Mouse (Mus musculus) hindbrain, embryonic 10.5 days (tissue): ENCODE results near the gene Iqcd. TPM values are rescaled to one million over a fixed set of nuclear protein-coding genes. Genes with fewer than 3 reads are reported as not detected.

Experiments
- DNase-seq: peaks from one replicate; pipeline ENCODE4 v3.0.0-alpha.2; 2017; ENCODE audit warnings: low spot score
- H3K27ac ChIP-seq: fragments of 300-500 bp; sonication (generic); 2 replicates; pipeline ENCODE4 v1.5.1; 2016; ENCODE audit warnings: mild to moderate bottlenecking, moderate library complexity
- H3K27me3 ChIP-seq: fragments of 300-500 bp; sonication (generic); 2 replicates; pipeline ENCODE4 v1.6.1; 2016; ENCODE audit warnings: mild to moderate bottlenecking; ENCODE audit not compliant: poor library complexity, insufficient read depth, severe bottlenecking
- H3K36me3 ChIP-seq: fragments of 300-500 bp; sonication (generic); 2 replicates; pipeline ENCODE4 v1.6.1; 2016; ENCODE audit warnings: mild to moderate bottlenecking, moderate library complexity
- H3K4me1 ChIP-seq: fragments of 300-500 bp; sonication (generic); replicated peaks from 2 replicates; pipeline ENCODE4 v1.6.1; 2016; ENCODE audit warnings: mild to moderate bottlenecking
- H3K4me3 ChIP-seq: fragments of 300-500 bp; sonication (generic); 2 replicates; pipeline ENCODE4 v1.5.1; 2016; ENCODE audit warnings: mild to moderate bottlenecking, moderate library complexity
- H3K9me3 ChIP-seq: fragments of 300-500 bp; sonication (generic); 2 replicates; pipeline ENCODE4 v1.6.1; 2016; ENCODE audit warnings: mild to moderate bottlenecking, moderate library complexity
- WGBS: fragments of 180-500 bp; shearing (Covaris S2); methylation state at CpG from one replicate; pipeline ENCODE4 v1.1.7; 2016; 5-methylcytosine and 5-hydroxymethylcytosine counted together
- polyA plus RNA-seq: library from polyadenylated mRNA; unstranded; fragments of >200 nt; fragmentation: Nextera tagmentation; extraction: Ambion mirVana; gene quantifications from 2 replicates; pipeline ENCODE4 v1.2.1, GENCODE M21; 2016

Iqcd gene
- polyA plus RNA-seq, 1 experiment from 2014 or later = 2.8 TPM

GRCm38 (mm10) chr5:120647814-120648491 lies 59.1 kb downstream of the Iqcd start:
- Histone ChIP-seq H3K4me3 (peak overlapping the region; percentile 42; the same call in 1 of the 2 replicates), H3K9me3 (no peaks in the 10 kb centered on the region), H3K36me3 (no peaks in the 10 kb centered on the region), H3K27ac (no peak overlapping the region), H3K27me3 (peaks cover 63% of the 10 kb centered on the region), H3K4me1 (peaks cover 17% of the 10 kb centered on the region)
- DNase-seq = no peak
- 45% methylated on average over 12 of the region's 12 CpGs for WGBS

GRCm38 (mm10) chr5:120648569-120649373 lies 60.0 kb downstream of the Iqcd start, which contains the start of gene Rasal1:
TSS of gene Rasal1 (plus strand) at chr5:120648812.
- Histone ChIP-seq H3K4me3 (peak within 1 kb of the TSS; percentile 42), H3K9me3 (no peaks in the 10 kb centered on the region), H3K4me1 (peaks cover 17% of the 10 kb centered on the region), H3K27ac (no peak within 1 kb of the TSS), H3K36me3 (no peaks in the 10 kb centered on the region), H3K27me3 (peaks cover 71% of the 10 kb centered on the region)
- WGBS = 2% methylated on average over 53 of the region's 53 CpGs
- DNase-seq = peak; percentile 43

- DNase-seq = no peak
- H3K4me3 ChIP-seq = peak overlapping the region; percentile 42
- no peaks in the 10 kb centered on the region for H3K9me3 ChIP-seq
- no peak overlapping the region for H3K27ac ChIP-seq
- 6% methylated on average over 21 of the region's 21 CpGs for WGBS
- peaks cover 74% of the 10 kb centered on the region for H3K27me3 ChIP-seq
- no peaks in the 10 kb centered on the region for H3K36me3 ChIP-seq
- peaks cover 17% of the 10 kb centered on the region for H3K4me1 ChIP-seq
Measured at GRCm38 (mm10) chr5:120649374-120649933, 60.6 kb downstream of the Iqcd start.

- no peaks in the 10 kb centered on the region for H3K36me3 ChIP-seq
- H3K27me3 ChIP-seq = peaks cover 74% of the 10 kb centered on the region
- no peak overlapping the region; the same call in 1 of the 2 replicates for H3K4me3 ChIP-seq
- no peak overlapping the region for H3K27ac ChIP-seq
- H3K9me3 ChIP-seq = no peaks in the 10 kb centered on the region
- WGBS = 24% methylated on average over 13 of the region's 13 CpGs
- H3K4me1 ChIP-seq = peaks cover 17% of the 10 kb centered on the region
- DNase-seq = no peak
Measured at GRCm38 (mm10) chr5:120649938-120650337, 61.1 kb downstream of the Iqcd start.

- DNase-seq = no peak
- H3K27ac ChIP-seq = no peak overlapping the region
- peaks cover 72% of the 10 kb centered on the region for H3K27me3 ChIP-seq
- 76% methylated on average over 5 of the region's 5 CpGs for WGBS
- H3K36me3 ChIP-seq = no peaks in the 10 kb centered on the region
- H3K9me3 ChIP-seq = no peaks in the 10 kb centered on the region
- peaks cover 17% of the 10 kb centered on the region for H3K4me1 ChIP-seq
- H3K4me3 ChIP-seq = no peak overlapping the region
Measured at GRCm38 (mm10) chr5:120651230-120651629, 62.4 kb downstream of the Iqcd start.

GRCm38 (mm10) chr5:120652915-120653701 lies 64.3 kb downstream of the Iqcd start:
- H3K4me3 ChIP-seq = no peak overlapping the region
- DNase-seq = no peak
- 81% methylated on average over 28 of the region's 28 CpGs for WGBS
- no peaks in the 10 kb centered on the region for H3K9me3 ChIP-seq
- H3K27me3 ChIP-seq = peaks cover 56% of the 10 kb centered on the region
- H3K27ac ChIP-seq = no peak overlapping the region
- H3K4me1 ChIP-seq = peaks cover 17% of the 10 kb centered on the region
- no peaks in the 10 kb centered on the region for H3K36me3 ChIP-seq

GRCm38 (mm10) chr5:120653873-120654272 lies 65.1 kb downstream of the Iqcd start:
- H3K27me3 ChIP-seq = peaks cover 51% of the 10 kb centered on the region

GRCm38 (mm10) chr5:120656281-120656751 lies 67.5 kb downstream of the Iqcd start:
- no peaks in the 10 kb centered on the region for H3K36me3 ChIP-seq
- peaks cover 4% of the 10 kb centered on the region; the same call in 1 of the 2 replicates for H3K4me1 ChIP-seq
- DNase-seq = no peak
- H3K27ac ChIP-seq = no peak overlapping the region
- H3K27me3 ChIP-seq = peaks cover 26% of the 10 kb centered on the region
- 87% methylated on average over 12 of the region's 12 CpGs for WGBS
- H3K4me3 ChIP-seq = no peak overlapping the region
- H3K9me3 ChIP-seq = no peaks in the 10 kb centered on the region

More at GRCm38 (mm10) chr5:120653873-120654272, 65.1 kb downstream of the Iqcd start:
- no peak for DNase-seq
- H3K27ac ChIP-seq = no peak overlapping the region
- 88% methylated on average over 2 of the region's 2 CpGs for WGBS
- H3K4me1 ChIP-seq = peaks cover 12% of the 10 kb centered on the region
- H3K4me3 ChIP-seq = no peak overlapping the region
- H3K9me3 ChIP-seq = no peaks in the 10 kb centered on the region
- no peaks in the 10 kb centered on the region for H3K36me3 ChIP-seq

Other genes with a start within 250 kb of the Iqcd start
- gene Lhx5, start 157.3 kb upstream of the Iqcd start, polyA plus RNA-seq = 12.1 and 34.0 TPM in 2 replicates
- gene Sdsl, start 116.2 kb upstream of the Iqcd start, polyA plus RNA-seq = 6.2 and 7.9 TPM in 2 replicates
- not detected in 2 replicates for gene Sds, start 112.5 kb upstream of the Iqcd start, polyA plus RNA-seq
- gene Plbd2, start 85.4 kb upstream of the Iqcd start, polyA plus RNA-seq = 42.5 and 43.0 TPM in 2 replicates
- 4.4 and 5.8 TPM in 2 replicates for gene Slc8b1, start 77.8 kb upstream of the Iqcd start, polyA plus RNA-seq
- 12.5 and 12.9 TPM in 2 replicates for gene Tpcn1, start 343 bp upstream of the Iqcd start, polyA plus RNA-seq
- gene Rita1, start 23.6 kb downstream of the Iqcd start, polyA plus RNA-seq = 19.0 and 19.6 TPM in 2 replicates
- 62.2 and 64.7 TPM in 2 replicates for gene Ddx54, start 23.7 kb downstream of the Iqcd start, polyA plus RNA-seq
- 0.85 TPM in 1 of 2 replicates, not detected in the other for gene Cfap73, start 45.2 kb downstream of the Iqcd start, polyA plus RNA-seq
- gene Rasal1, start 59.8 kb downstream of the Iqcd start, polyA plus RNA-seq = 0.13 and 0.15 TPM in 2 replicates
- gene Dtx1, start 122.9 kb downstream of the Iqcd start, polyA plus RNA-seq = 1.7 and 5.8 TPM in 2 replicates
- gene Oas2, start 160.8 kb downstream of the Iqcd start, polyA plus RNA-seq = 0.06 and 0.10 TPM in 2 replicates
- 0.16 TPM in 2 replicates for gene Oas3, start 188.6 kb downstream of the Iqcd start, polyA plus RNA-seq
- not detected in 2 replicates for gene Oas1e, start 206.5 kb downstream of the Iqcd start, polyA plus RNA-seq
- gene Oas1c, start 223.5 kb downstream of the Iqcd start, polyA plus RNA-seq = 0.25 and 0.41 TPM in 2 replicates